Mouse (Mus musculus): ENCODE measurements around the gene Itga2.

DNA sequence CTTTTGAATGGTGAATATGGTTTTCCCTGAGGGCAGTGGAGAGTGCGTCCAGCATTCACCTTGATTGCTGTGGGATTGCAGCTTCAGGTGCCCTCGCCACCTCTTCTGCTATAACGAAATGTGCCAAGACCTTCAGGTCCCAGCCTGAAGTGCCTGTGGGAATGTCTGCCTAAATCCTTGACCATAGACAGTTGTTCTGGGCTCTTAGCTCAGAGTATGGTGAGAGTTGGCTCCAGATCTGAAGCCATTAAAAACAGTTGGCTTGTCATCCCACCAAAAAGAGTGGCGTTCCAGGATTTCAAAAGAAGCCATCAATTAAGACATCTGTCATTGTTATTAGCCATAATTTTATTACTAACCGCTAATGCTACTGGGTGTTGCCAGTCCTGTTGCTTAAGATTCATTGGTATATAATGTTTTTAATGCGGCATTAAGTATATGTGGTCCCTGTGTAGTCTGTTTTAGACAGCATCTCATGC lies 106.5 kb downstream of the Itga2 start:
- TF ChIP-seq CTCF (IDR thresholded peaks at IDR 0.05; ENCODE audit: control insufficient read depth, insufficient read depth, insufficient replicate concordance, low read depth, low read length), result no peak
- no peak for TF ChIP-seq POLR2A (IDR thresholded peaks at IDR 0.05; ENCODE audit: control insufficient read depth, low read depth, low read length)
